Mouse (Mus musculus): Measurements from ENCODE around the gene Syn3.
"Not testable (repeated sequence)": the region's sequence is repeated elsewhere in the genome, so short reads cannot be mapped to it uniquely, and the experiment has no call there.

Syn3 gene

DNA sequence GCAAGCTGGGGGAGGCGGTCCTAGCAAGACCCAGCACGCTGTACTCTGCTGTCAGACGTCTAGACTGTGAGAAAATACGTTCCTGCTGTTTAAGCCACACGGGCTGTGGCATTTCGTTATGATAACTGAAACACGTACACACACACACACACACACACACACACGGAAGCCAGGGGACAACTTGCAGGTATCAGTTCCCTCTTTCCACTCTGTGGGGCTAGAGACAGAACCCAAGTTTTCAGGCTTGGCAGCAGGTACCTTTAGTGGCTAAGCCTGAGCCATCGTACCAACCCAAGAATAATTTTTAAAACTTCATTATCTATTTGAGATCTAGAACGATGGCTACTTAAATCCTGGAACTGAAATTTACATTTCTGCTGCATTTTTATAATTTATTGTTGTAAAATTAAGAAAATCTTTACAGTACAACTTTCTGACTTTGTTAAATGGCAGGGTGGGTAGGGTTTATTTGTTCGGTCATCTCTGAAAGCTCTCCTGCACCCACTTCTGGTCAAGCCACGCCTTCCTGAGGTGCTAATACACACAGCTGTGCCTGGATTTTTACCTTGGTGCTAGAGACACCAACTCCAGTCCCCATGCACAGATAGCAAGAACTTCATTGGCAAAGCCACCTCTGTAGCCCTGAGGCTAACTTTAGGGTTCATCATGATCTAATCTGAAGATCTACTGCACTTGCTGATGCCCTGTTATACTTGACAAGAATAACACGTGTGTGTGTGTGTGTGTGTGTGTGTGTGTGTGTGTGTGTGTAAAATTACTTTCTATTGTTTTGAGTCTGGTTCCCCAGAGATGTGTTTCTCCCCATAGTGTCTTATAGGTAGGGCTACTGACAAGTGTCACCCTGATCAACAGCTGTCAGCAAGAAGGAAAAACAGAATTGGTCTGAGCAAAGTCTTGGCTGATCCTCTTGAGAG, 29.8 kb downstream of the Syn3 start:
- DNase-seq (ENCODE audit: low read depth, low spot score): no peak

- DNase-seq (ENCODE audit: low read depth, low spot score): peak; percentile 85
Measured at GRCm38 (mm10) chr10:86463538-86464199, 35.0 kb downstream of the Syn3 start.

DNA sequence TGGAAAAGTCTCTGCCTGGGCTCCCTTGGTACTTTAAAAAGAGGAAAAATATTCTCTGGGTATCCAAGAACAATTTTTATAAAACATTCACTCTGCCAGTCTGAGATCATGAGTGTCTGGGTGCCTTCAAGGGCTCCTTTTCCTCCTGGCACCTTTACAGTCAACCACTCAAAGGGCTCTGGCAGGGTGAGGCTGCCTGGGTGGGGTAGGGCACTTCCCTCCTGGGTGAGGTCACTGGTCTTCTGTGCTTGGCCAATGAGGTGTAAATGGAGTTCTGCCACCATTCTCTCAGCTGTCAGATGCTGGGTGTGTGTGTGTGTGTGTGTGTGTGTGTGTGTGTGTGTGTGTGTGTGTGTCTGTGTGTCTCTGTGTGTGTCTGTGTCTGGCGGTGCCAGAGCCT, 39.1 kb downstream of the Syn3 start:
- DNase-seq (ENCODE audit: low read depth, low spot score): no peak

GRCm38 (mm10) chr10:86457665-86458209, 41.0 kb downstream of the Syn3 start:
- DNase-seq (ENCODE audit: low read depth, low spot score): no peak

DNA sequence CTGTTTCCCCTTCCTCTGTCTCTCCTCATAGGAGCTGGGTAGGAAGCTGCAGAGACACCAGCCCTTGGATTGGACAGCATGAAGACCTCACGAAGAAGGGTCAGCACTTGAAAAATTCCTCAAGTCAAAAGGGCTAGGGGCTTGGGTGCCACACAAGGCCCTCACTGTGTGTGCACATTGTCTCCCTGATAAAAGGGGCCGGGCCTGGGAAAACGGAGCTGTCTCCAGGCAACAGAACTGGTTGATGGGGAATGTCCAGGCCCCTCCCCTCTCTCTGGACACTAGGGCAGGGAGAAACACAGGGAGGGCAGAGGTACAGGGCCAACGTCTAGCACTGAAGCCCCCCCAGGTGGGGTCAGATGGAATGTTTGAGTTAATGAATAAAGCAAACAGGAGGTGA, 41.5 kb downstream of the Syn3 start:
- DNase-seq (ENCODE audit: low read depth, low spot score): peak; percentile 62

DNA sequence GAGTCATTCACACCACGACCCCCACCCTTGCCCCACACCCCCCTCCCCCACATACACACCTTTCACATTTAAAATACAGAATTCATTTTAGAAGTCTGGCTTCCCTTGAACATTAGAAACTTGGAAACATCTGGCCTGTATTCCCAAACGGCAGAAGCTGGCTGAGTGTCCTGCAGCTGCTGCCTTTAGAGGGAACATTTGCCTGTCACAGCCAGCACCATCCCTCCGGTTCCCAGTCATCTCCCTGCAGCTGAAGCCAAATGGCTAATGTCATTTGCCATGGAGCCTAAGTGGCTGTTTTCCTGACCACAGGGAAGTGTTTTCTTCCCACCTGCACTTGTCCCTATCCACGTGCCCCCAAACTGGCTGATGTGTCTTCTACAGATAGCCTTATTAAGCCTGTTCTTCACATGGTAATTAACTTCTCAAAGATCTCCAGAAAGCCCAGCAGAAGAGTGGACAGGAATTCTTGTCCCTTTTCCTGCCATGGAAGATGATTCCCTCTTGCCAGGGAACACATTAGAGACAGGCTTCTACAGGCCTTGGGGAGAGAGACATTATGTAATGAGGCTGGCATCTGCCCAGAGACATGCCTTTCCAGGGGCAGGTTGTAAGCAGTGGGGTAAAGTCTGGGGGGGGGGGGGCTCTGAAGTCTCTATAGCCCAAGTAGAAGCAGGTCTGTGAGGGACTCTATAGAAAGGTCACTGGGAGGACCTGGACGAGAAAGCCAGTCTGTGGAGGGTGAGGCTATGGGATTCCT, 43.2 kb downstream of the Syn3 start:
- DNase-seq (ENCODE audit: low read depth, low spot score): no peak

GRCm38 (mm10) chr10:86452326-86452995, 46.2 kb downstream of the Syn3 start:
- peak; percentile 76 for DNase-seq (ENCODE audit: low read depth, low spot score)

DNA sequence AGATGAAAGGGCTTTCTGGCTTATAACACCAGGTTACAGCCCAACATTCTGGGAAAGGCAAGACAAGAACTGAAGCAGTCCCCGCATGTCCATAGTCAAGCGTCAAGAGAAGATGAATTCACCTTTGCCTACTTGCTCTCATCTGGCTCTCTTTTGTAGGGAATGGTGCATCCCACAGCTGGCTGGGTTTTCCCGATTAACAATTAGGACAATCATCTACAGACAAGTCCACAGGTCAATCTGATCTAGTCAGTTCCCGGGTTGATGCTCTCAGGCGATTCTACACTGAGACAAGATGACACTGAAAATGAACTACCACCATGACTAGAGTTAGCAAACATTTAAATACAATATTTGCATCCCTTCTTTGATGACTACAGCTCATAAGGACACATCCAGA, 47.4 kb downstream of the Syn3 start:
- no peak for DNase-seq (ENCODE audit: low read depth, low spot score)

DNA sequence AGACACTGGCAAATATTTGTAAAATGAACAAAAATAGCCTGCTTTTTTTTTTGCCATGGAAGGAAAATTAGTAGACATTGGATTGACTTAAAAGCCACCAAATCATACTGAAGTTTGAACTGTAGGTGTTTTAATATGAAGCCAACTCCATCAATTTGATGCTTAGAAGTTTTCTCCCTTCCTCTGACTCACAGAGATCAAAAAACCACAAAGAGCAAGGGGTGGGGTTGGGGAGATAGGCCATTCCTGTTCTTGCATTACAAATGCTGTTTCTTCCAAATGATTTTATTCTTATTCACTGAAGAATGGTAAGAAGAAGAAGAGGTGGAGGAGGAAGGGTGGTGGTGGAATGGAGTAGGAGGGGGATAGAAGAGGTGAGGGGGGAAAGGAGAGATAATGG, 52.0 kb downstream of the Syn3 start:
- no peak for DNase-seq (ENCODE audit: low read depth, low spot score)

DNA sequence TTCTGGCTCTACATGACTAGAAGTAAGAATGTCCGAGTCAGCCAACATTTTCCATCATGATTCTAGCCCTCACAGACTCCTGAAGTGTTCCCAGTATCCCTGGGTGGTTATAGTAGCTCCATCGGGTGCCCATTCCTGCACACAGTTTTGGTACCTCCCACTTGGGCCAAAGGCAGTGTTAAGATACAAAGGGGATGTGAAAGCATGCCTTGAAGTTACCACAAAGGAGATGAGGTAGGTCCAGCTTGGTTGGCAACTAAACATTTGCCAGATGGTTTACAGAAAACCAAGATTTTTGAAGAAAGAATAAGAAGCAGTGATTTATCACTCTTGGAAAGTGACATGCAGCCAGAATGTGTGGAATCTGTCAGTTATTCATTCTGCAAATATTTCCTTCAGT, 53.5 kb downstream of the Syn3 start:
- no peak for DNase-seq (ENCODE audit: low read depth, low spot score)

- DNase-seq (ENCODE audit: low read depth, low spot score): no peak
Measured at GRCm38 (mm10) chr10:86444665-86445064, 54.0 kb downstream of the Syn3 start.

- DNase-seq (ENCODE audit: low read depth, low spot score): no peak
Measured at GRCm38 (mm10) chr10:86441765-86442164, 56.9 kb downstream of the Syn3 start.

DNA sequence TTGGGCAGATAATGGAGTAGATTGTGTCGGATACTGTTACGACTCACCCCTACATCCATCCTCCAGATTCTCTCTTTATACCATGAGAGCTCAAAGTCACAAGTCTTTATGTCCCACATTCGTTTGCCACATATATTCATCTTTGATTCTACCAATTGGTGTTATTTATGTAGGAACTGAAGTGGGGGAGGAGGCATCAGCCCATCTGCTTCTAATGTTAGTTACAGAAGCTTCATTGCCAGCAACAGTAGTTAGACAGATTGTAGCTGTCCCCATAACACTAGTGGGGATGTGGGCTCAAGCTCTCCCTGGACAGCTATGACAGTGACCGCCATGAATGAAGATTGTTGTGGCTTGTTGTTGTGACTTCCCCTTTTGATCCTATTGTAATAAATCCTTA, 59.1 kb downstream of the Syn3 start:
- no peak for DNase-seq (ENCODE audit: low read depth, low spot score)

DNA sequence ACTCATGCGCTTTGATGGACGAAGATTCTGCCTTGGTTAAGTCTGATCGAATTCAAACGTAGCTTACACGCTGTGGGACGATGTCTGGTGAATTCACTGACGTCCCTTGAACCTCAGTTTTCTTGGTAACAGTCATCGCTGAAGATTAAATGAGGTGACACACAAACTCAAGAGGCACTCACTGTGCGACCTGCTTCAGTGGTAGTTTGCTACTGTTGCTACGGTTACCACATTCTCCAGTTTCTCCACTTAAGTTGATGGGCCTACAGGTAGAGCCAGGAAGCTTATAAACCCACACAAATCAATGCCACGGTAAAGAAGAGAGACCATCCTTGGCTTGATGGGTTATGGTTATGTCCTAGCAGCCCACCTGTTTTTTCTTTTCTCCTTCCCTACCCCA, 61.4 kb downstream of the Syn3 start:
- DNase-seq (ENCODE audit: low read depth, low spot score): no peak

- DNase-seq (ENCODE audit: low read depth, low spot score): not testable (repeated sequence)
Measured at GRCm38 (mm10) chr10:86435006-86435405, 63.7 kb downstream of the Syn3 start.

DNA sequence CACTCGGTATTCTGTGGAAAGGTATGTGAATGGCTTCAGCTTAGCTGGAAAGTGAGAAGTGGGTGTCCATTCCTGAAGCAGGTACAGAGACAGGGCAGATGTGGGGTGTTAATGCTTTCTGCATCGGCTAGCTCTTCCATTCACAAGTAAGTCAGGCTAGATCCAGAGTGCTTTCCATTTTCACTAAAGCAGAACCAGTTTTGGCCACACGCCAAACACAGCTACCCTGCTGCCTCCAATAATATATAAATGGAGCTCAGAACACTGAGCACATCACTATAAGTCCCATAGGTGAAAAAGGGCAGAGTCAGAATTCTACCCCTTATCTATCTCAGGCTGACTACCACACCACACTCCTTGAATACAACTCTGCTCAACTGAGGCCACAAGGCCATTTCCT, 69.0 kb downstream of the Syn3 start:
- no peak for DNase-seq (ENCODE audit: low read depth, low spot score)

DNA sequence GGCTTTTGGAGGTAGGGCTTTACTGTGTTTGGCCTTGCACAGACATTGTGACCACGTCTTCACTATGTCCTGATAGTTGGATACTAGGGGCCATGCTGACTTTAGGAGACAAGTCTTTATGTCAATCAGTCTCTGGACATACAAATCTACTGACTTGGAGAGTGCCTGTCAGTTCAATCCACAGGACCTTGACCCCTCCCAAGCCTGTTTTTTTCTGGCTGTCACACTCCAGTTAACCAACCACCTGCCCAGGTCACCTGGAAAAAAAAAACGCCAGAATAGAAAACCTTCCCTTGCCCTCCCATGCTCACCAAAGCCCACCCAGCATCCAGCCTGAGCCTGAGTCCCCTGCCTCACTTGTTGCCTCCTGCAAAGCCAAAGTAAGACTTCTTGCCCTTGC, 70.7 kb downstream of the Syn3 start:
- DNase-seq (ENCODE audit: low read depth, low spot score): no peak

DNA sequence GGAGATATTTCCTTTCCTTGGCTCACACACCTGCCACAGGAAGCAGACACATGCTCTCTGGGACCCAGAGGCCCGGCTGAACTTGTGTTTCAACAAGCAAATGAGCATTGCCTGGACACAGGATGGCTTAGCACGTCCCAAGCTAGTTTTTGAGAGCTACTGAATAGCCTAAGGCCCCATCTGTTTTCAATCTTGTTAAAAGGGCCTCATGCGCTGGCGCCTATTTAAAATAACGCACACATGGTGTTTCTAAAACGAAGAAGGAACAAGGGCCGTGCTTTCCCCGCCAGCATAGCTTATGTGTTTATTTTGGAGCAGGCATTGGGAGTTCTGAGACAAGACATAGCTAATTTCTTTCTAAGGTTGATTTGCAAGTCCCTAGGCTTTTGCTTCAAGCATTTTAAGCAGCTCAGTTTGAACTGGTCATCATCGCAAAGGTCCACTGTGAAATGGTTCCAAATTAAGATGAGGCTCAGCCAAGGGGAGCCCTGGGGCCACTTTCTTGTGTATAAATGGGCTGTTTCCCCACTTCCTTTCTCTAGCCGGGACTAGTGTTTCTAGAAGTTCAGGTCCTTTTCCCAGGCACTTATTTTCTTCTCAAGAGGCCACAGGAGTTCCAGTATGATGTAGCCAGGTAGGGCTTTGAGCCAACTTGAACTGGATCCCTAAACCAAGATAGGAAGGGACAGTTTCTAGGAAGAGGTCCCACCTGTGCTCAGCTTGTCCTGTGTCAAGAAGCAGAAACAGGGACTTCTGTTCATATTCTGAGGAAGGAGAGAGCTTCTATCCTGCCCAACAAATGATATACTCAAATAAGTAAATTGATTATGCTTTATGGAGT, 72.8 kb downstream of the Syn3 start:
- DNase-seq (ENCODE audit: low read depth, low spot score): peak; percentile 57

- DNase-seq (ENCODE audit: low read depth, low spot score): no peak
Measured at GRCm38 (mm10) chr10:86421731-86422370, 76.8 kb downstream of the Syn3 start.

DNA sequence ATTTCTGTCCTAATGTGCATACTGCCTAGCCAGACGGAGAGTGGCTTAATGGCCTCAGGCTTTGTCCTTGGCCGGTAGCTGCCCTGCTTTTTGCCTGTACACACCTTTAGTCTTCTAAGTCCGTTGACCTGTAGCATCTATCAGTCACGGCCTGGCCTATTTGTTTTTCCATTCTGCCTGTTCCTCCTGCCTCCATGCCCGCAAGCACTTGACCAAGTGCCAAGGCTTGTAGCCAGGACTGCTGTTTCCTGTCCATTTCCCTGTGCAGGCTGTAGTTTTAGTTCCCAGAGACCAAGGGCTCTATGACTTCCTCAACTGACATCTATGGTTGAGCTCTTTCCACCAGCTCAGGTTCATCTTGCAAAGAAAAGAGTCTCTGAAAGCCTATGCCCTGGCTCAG, 79.8 kb downstream of the Syn3 start:
- no peak for DNase-seq (ENCODE audit: low read depth, low spot score)

Measured in mesoderm, embryonic 11.5 days (tissue).